Mouse (Mus musculus) liver, postnatal 0 days (tissue): ENCODE data around the gene Olfr1420. TPM values are rescaled to one million over a fixed set of nuclear protein-coding genes. Genes with fewer than 3 reads are reported as not detected.

Experiments used
- ATAC-seq: fragments of 200-750 bp; cut with Nextera tagmentation; 2 replicates; pipeline ENCODE4 v1.8.0; 2017; ENCODE audit warnings: mild to moderate bottlenecking, moderate library complexity
- DNase-seq: peaks from one replicate; pipeline ENCODE4 v3.0.0-alpha.2; 2016
- H3K27ac ChIP-seq: fragments of 300-500 bp; sonication (generic); 2 replicates; pipeline ENCODE4 v1.5.1; 2014; ENCODE audit warnings: antibody characterized with exemption, moderate library complexity, mild to moderate bottlenecking, low read depth
- H3K27me3 ChIP-seq: fragments of 300-500 bp; sonication (generic); 2 replicates; pipeline ENCODE4 v1.6.1; 2014; ENCODE audit warnings: low read length, control low read depth, mixed read lengths; ENCODE audit not compliant: insufficient read depth
- H3K36me3 ChIP-seq: fragments of 300-500 bp; sonication (generic); replicated peaks from 2 replicates; pipeline ENCODE4 v1.6.1; 2014; ENCODE audit warnings: mild to moderate bottlenecking, control low read depth, low read length, moderate library complexity, mixed read lengths; ENCODE audit not compliant: insufficient read depth
- H3K4me1 ChIP-seq: fragments of 300-500 bp; sonication (generic); 2 replicates; pipeline ENCODE4 v1.6.1; 2014; ENCODE audit warnings: antibody characterized with exemption, mild to moderate bottlenecking, control low read depth; ENCODE audit not compliant: insufficient read depth
- H3K4me2 ChIP-seq: fragments of 300-500 bp; sonication (generic); 2 replicates; pipeline ENCODE4 v1.6.1; 2014; ENCODE audit warnings: low read depth, mild to moderate bottlenecking, low read length, moderate library complexity, mixed read lengths
- H3K4me3 ChIP-seq: fragments of 300-500 bp; sonication (generic); 2 replicates; pipeline ENCODE4 v1.5.1; 2014; ENCODE audit warnings: low read depth, low read length
- H3K9ac ChIP-seq: fragments of 300-500 bp; sonication (generic); replicated peaks from 2 replicates; pipeline ENCODE4 v1.6.1; 2014; ENCODE audit warnings: mild to moderate bottlenecking, moderate library complexity
- H3K9me3 ChIP-seq: fragments of 300-500 bp; sonication (generic); 2 replicates; pipeline ENCODE4 v1.6.1; 2016; ENCODE audit warnings: mild to moderate bottlenecking, control low read depth, low read length, mixed read lengths
- CTCF ChIP-seq: sonication (generic); IDR thresholded peaks from 2 replicates; pipeline ENCODE4 v1.5.1; 2016; ENCODE audit warnings: antibody characterized with exemption, low read depth
- EP300 ChIP-seq: IDR thresholded peaks from 2 replicates; pipeline ENCODE4 v1.6.1; 2016; ENCODE audit warnings: antibody characterized with exemption, low read depth, mild to moderate bottlenecking
- WGBS: fragments of 180-500 bp; shearing (Covaris S2); extraction: QIAGEN DNeasy Blood & Tissue Kit; methylation state at CpG from one replicate; pipeline ENCODE4 v1.1.7; 2014; ENCODE audit not compliant: insufficient replicate concordance; 5-methylcytosine and 5-hydroxymethylcytosine counted together
- polyA plus RNA-seq: library from polyadenylated mRNA; unstranded; fragments of >200 nt; fragmentation: Nextera tagmentation; extraction: Ambion mirVana; gene quantifications from 2 replicates; pipeline ENCODE4 v1.2.1, GENCODE M21; 2015

Olfr1420 gene
- not detected in 2 replicates for polyA plus RNA-seq

GRCm38 (mm10) chr19:11886265-11886664 lies at the start of gene Olfr1420:
Olfr1420 (plus strand) TSS chr19:11886565.
- Histone ChIP-seq H3K9ac (no peak within 1 kb of the TSS), H3K36me3 (no peaks in the 10 kb centered on the region), H3K4me2 (no peak within 1 kb of the TSS), H3K27ac (no peak within 1 kb of the TSS), H3K27me3 (no peaks in the 10 kb centered on the region), H3K4me1 (no peaks in the 10 kb centered on the region), H3K4me3 (no peak within 1 kb of the TSS), H3K9me3 (no peaks in the 10 kb centered on the region)
- no peak for ATAC-seq
- WGBS, result 32% methylated on average over 1 of the region's 1 CpGs
- no peak for DNase-seq
- TF ChIP-seq EP300, result no peak
- TF ChIP-seq CTCF, result no peak

GRCm38 (mm10) chr19:11839119-11839518 lies 47.2 kb upstream of the Olfr1420 start, which contains the start of gene Olfr1417:
Olfr1417 (minus strand) TSS chr19:11839219.
- H3K27me3 ChIP-seq, result no peaks in the 10 kb centered on the region
- no peak within 1 kb of the TSS for H3K4me3 ChIP-seq
- no peak within 1 kb of the TSS for H3K27ac ChIP-seq
- no peaks in the 10 kb centered on the region for H3K9me3 ChIP-seq
- H3K36me3 ChIP-seq, result no peaks in the 10 kb centered on the region
- no peak within 1 kb of the TSS for H3K4me2 ChIP-seq
- no peaks in the 10 kb centered on the region for H3K4me1 ChIP-seq
- WGBS, result 75% methylated on average over 4 of the region's 4 CpGs
- DNase-seq, result no peak
- no peak for TF ChIP-seq CTCF
- TF ChIP-seq EP300, result no peak
- no peak for ATAC-seq
- H3K9ac ChIP-seq, result no peak within 1 kb of the TSS

GRCm38 (mm10) chr19:11846333-11846732 lies 40.0 kb upstream of the Olfr1420 start:
- no peak overlapping the region for H3K9ac ChIP-seq
- H3K27ac ChIP-seq, result no peak overlapping the region
- no peaks in the 10 kb centered on the region for H3K36me3 ChIP-seq
- no peak for DNase-seq
- no peaks in the 10 kb centered on the region for H3K27me3 ChIP-seq
- H3K4me1 ChIP-seq, result no peaks in the 10 kb centered on the region
- no peak for ATAC-seq
- TF ChIP-seq EP300 (no peak), CTCF (no peak)
- 66% methylated on average over 4 of the region's 4 CpGs for WGBS
- no peaks in the 10 kb centered on the region for H3K9me3 ChIP-seq
- H3K4me2 ChIP-seq, result no peak overlapping the region
- H3K4me3 ChIP-seq, result no peak overlapping the region

- DNase-seq (no peak), ATAC-seq (no peak)
- H3K36me3 ChIP-seq, result no peaks in the 10 kb centered on the region
- 46% methylated on average over 4 of the region's 4 CpGs for WGBS
- no peaks in the 10 kb centered on the region for H3K9me3 ChIP-seq
- H3K4me3 ChIP-seq, result no peak overlapping the region
- H3K4me2 ChIP-seq, result no peak overlapping the region
- no peaks in the 10 kb centered on the region for H3K27me3 ChIP-seq
- H3K27ac ChIP-seq, result no peak overlapping the region
- no peak for TF ChIP-seq CTCF
- TF ChIP-seq EP300, result no peak
- H3K4me1 ChIP-seq, result no peaks in the 10 kb centered on the region
- H3K9ac ChIP-seq, result no peak overlapping the region
Observed at GRCm38 (mm10) chr19:11852652-11853051, 33.7 kb upstream of the Olfr1420 start.

GRCm38 (mm10) chr19:11854821-11855220 lies 31.5 kb upstream of the Olfr1420 start:
- H3K36me3 ChIP-seq, result no peaks in the 10 kb centered on the region
- no peak overlapping the region for H3K4me2 ChIP-seq
- WGBS, result 79% methylated on average over 2 of the region's 2 CpGs
- H3K4me1 ChIP-seq, result no peaks in the 10 kb centered on the region
- no peak overlapping the region for H3K27ac ChIP-seq
- H3K4me3 ChIP-seq, result no peak overlapping the region
- no peak overlapping the region for H3K9ac ChIP-seq
- no peak for ATAC-seq
- no peak for DNase-seq
- TF ChIP-seq EP300 (no peak), CTCF (no peak)
- H3K9me3 ChIP-seq, result no peaks in the 10 kb centered on the region
- H3K27me3 ChIP-seq, result no peaks in the 10 kb centered on the region

GRCm38 (mm10) chr19:11856506-11856905 lies 29.9 kb upstream of the Olfr1420 start:
- no peak overlapping the region for H3K4me3 ChIP-seq
- DNase-seq (no peak), ATAC-seq (no peak)
- H3K4me2 ChIP-seq, result no peak overlapping the region
- no peaks in the 10 kb centered on the region for H3K4me1 ChIP-seq
- H3K9ac ChIP-seq, result no peak overlapping the region
- H3K9me3 ChIP-seq, result no peaks in the 10 kb centered on the region
- no peaks in the 10 kb centered on the region for H3K36me3 ChIP-seq
- TF ChIP-seq CTCF (no peak), EP300 (no peak)
- no peaks in the 10 kb centered on the region for H3K27me3 ChIP-seq
- H3K27ac ChIP-seq, result no peak overlapping the region
- 66% methylated on average over 6 of the region's 6 CpGs for WGBS

- ATAC-seq (no peak), DNase-seq (no peak)
- no peak within 1 kb of the TSS for H3K4me3 ChIP-seq
- TF ChIP-seq CTCF, result no peak
- no peak for TF ChIP-seq EP300
- WGBS, result 78% methylated on average over 1 of the region's 1 CpGs
- no peaks in the 10 kb centered on the region for H3K4me1 ChIP-seq
- H3K27me3 ChIP-seq, result no peaks in the 10 kb centered on the region
- no peak within 1 kb of the TSS for H3K27ac ChIP-seq
- H3K4me2 ChIP-seq, result no peak within 1 kb of the TSS
- no peak within 1 kb of the TSS for H3K9ac ChIP-seq
- no peaks in the 10 kb centered on the region for H3K36me3 ChIP-seq
- H3K9me3 ChIP-seq, result no peaks in the 10 kb centered on the region
Observed at GRCm38 (mm10) chr19:11860966-11861365, 25.4 kb upstream of the Olfr1420 start, which contains the start of gene Olfr1418. Olfr1418 (minus strand) TSS chr19:11861066.
